Mouse (Mus musculus): ENCODE measurements around the gene Myh7.
"Not testable (repeated sequence)": the region's sequence is repeated elsewhere in the genome, so short reads cannot be mapped to it uniquely, and the experiment has no call there.

Myh7 gene

GRCm38 (mm10) chr14:55003878-55004855 lies 9.7 kb upstream of the Myh7 start:
- DNase-seq (ENCODE audit: low spot score in 2 of 2): peak; percentile 72 to 78

GRCm38 (mm10) chr14:55002687-55003120 lies 8.3 kb upstream of the Myh7 start:
- DNase-seq (ENCODE audit: low spot score in 2 of 2): no peak

GRCm38 (mm10) chr14:55001938-55002686 lies 7.7 kb upstream of the Myh7 start:
- DNase-seq (ENCODE audit: low spot score in 2 of 2): peak in 1 of 2 experiments; percentile 35

GRCm38 (mm10) chr14:55001446-55001845 lies 7.0 kb upstream of the Myh7 start:
- no peak for DNase-seq (ENCODE audit: low spot score in 2 of 2)

- DNase-seq (ENCODE audit: low spot score in 2 of 2): no peak
Observed at GRCm38 (mm10) chr14:55000814-55001213, 6.4 kb upstream of the Myh7 start.

GRCm38 (mm10) chr14:54999868-55000267 lies 5.4 kb upstream of the Myh7 start:
- not testable (repeated sequence) for DNase-seq (ENCODE audit: low spot score in 2 of 2)

GRCm38 (mm10) chr14:54998680-54999079 lies 4.3 kb upstream of the Myh7 start:
- no peak for DNase-seq (ENCODE audit: low spot score in 2 of 2)

GRCm38 (mm10) chr14:54997297-54997696 lies 2.9 kb upstream of the Myh7 start:
- DNase-seq (ENCODE audit: low spot score in 2 of 2): no peak

- no peak for DNase-seq (ENCODE audit: low spot score in 2 of 2)
Observed at GRCm38 (mm10) chr14:54996793-54997192, 2.4 kb upstream of the Myh7 start.

- no peak for DNase-seq (ENCODE audit: low spot score in 2 of 2)
Observed at GRCm38 (mm10) chr14:54995457-54996138, 1.2 kb upstream of the Myh7 start.

- DNase-seq (ENCODE audit: low spot score in 2 of 2): no peak
Observed at GRCm38 (mm10) chr14:54994869-54995186, 402 bp upstream of the Myh7 start.

- DNase-seq (ENCODE audit: low spot score in 2 of 2): no peak
Observed at GRCm38 (mm10) chr14:54993636-54994035, 790 bp downstream of the Myh7 start.

- DNase-seq (ENCODE audit: low spot score in 2 of 2): no peak
Observed at GRCm38 (mm10) chr14:54992196-54992595, 2.2 kb downstream of the Myh7 start.

- no peak for DNase-seq (ENCODE audit: low spot score in 2 of 2)
Observed at GRCm38 (mm10) chr14:54989886-54990441, 4.5 kb downstream of the Myh7 start.

GRCm38 (mm10) chr14:54988882-54989281 lies 5.5 kb downstream of the Myh7 start:
- no peak for DNase-seq (ENCODE audit: low spot score in 2 of 2)

- DNase-seq (ENCODE audit: low spot score in 2 of 2): not testable (repeated sequence)
Observed at GRCm38 (mm10) chr14:54988350-54988874, 6.0 kb downstream of the Myh7 start.

- no peak for DNase-seq (ENCODE audit: low spot score in 2 of 2)
Observed at GRCm38 (mm10) chr14:54981934-54982333, 12.5 kb downstream of the Myh7 start.

GRCm38 (mm10) chr14:54978664-54979063 lies 15.8 kb downstream of the Myh7 start:
- DNase-seq (ENCODE audit: low spot score in 2 of 2): no peak

GRCm38 (mm10) chr14:54976633-54977032 lies 17.8 kb downstream of the Myh7 start, which contains the start of gene Gm17428:
TSS of gene Gm17428 (plus strand) at chr14:54976933.
- DNase-seq (ENCODE audit: low spot score in 2 of 2): no peak

GRCm38 (mm10) chr14:54974068-54974791 lies 20.2 kb downstream of the Myh7 start:
- DNase-seq (ENCODE audit: low spot score in 2 of 2): no peak

GRCm38 (mm10) chr14:54972786-54973185 lies 21.6 kb downstream of the Myh7 start:
- not testable (repeated sequence) for DNase-seq (ENCODE audit: low spot score in 2 of 2)
